Comparison of ENCODE assay signal across 13 mouse cellular contexts in genomic region chr11:83041000-83041399, GRCm38 (mm10). TPM values are rescaled to one million over a fixed set of nuclear protein-coding genes. Genes with fewer than 3 reads are reported as not detected.
"Had no signal": no experiment of that assay in that cellular context is flagged by ENCODE, and none has a peak within 500 bp of the region (broad histone marks: within the 10 kb centered on the region; RNA-seq: fewer than 3 reads in every experiment).

No protein-coding gene starts in this region.

- H3K4me3 ChIP-seq: midbrain, embryonic 10.5 days; midbrain, embryonic 12.5 days; myocyte; neural tube, embryonic 13.5 days; neural tube, embryonic 15.5 days had no signal

- H3K27ac ChIP-seq: midbrain, embryonic 10.5 days; midbrain, embryonic 12.5 days; neural tube, embryonic 13.5 days; neural tube, embryonic 15.5 days had no signal

- DNase-seq: midbrain, embryonic 14.5 days; retina, postnatal 1 day; right cerebral cortex, adult 18-20 months; right cerebral cortex, postnatal 25 days; right cerebral cortex, postnatal 4 days; spleen, adult 18-20 months had no signal

- H3K27me3 ChIP-seq: midbrain, embryonic 12.5 days had no signal

- H3K9ac ChIP-seq: lung, embryonic 14.5 days; midbrain, embryonic 12.5 days; neural tube, embryonic 13.5 days; neural tube, embryonic 15.5 days had no signal

- H3K4me1 ChIP-seq: midbrain, embryonic 12.5 days; neural tube, embryonic 13.5 days; neural tube, embryonic 15.5 days had no signal

- H3K9me3 ChIP-seq: midbrain, embryonic 10.5 days; midbrain, embryonic 12.5 days; neural tube, embryonic 13.5 days; neural tube, embryonic 15.5 days had no signal

- H3K36me3 ChIP-seq: midbrain, embryonic 10.5 days; midbrain, embryonic 12.5 days; neural tube, embryonic 13.5 days; neural tube, embryonic 15.5 days had no signal

- ATAC-seq: midbrain, embryonic 16.5 days had no signal

RNA-seq across cellular contexts. Expression of gene Slfn8, which starts 20.4 kb away (rescaled TPM):
- polyA plus RNA-seq: myocyte had no signal
